Mouse (Mus musculus) urinary bladder, postnatal 36 days (tissue): Measurements from ENCODE around the gene Yipf6.
"Not testable (repeated sequence)": the region's sequence is repeated elsewhere in the genome, so short reads cannot be mapped to it uniquely, and the experiment has no call there.

Experiments
- DNase-seq, 2 experiments: peaks; one replicate each; pipeline ENCODE4 v3.0.0; 2022; ENCODE audit warnings: low spot score in 2 of 2, mixed read lengths in 1 of 2

Yipf6 gene

DNA sequence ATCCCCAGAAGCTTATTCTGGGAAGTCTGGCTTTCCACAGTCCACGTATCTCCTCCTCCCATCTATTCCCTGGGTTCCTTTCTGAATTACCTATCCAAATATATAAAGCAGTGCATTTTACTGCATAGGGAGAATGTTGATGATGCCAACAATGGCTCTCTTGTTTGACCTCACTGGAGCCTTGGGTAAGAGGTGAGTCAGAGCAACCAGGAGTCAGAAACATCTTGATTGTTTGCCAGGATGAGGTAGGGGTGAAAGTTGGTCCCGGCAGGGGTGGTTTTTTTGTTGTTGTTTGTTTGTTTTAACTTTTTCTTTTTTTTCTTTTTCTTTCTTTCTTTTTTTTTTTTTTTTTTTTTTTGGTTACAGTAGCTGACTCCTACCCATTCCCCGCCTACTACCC lies at the start of gene Yipf6:
Yipf6 (plus strand) TSS at position 216 of the 400 bp plus-strand sequence.
- DNase-seq = no peak

DNA sequence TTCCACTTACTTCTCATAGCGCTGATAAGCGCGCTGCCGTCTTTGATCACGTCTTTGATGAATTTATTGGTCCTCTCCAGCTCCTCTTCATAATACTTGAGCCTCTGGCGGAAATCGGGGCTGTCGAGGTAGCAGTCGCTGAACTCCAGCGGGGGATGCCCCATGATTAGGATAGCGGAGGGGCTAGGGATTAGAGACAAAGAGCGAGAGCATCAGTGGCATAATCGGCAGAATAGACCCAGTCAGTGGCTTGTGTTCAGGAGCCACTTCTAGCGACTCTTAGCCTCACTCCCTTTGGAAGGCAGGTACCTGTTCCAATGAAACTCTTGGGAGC lies 46.1 kb upstream of the Yipf6 start:
- no peak for DNase-seq

DNA sequence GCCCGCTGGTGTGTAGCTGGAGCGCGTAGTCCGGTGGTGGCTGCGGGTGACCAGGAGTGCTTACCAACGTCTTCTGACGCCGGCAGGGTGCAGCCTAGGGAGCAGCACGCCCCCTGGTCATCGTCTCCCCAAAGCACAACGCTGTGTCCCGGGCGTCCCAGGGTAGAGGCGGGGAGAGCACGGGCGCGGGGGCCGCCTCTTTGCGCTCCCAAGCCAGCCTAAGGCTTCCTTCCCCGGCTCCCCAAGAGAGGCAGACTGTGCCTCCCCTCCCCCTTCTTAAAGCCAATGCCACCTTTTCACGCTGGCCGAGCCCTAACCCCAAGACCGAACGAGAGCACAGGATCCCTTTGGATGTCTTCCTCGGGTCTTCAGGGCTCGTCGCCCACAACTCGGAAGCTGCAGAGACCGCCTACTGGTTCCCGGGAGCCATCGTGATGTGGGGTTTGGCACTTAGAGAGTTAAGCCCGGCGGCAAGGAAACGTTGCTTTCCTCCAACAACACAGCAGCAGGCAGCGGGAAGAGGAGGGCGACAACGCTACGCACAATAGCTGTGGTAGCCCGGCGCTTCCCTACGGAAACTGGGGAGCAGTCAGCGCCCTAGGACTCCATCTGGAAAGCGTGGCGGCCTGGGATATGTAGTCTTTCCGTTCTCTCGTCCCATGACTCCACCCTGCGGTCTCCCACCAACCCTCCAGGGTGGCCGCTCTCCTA lies 45.6 kb upstream of the Yipf6 start, which contains the start of gene Ophn1:
Ophn1 (minus strand) TSS at position 620 of the 711 bp plus-strand sequence.
- DNase-seq = peak; percentile 52 to 73

DNA sequence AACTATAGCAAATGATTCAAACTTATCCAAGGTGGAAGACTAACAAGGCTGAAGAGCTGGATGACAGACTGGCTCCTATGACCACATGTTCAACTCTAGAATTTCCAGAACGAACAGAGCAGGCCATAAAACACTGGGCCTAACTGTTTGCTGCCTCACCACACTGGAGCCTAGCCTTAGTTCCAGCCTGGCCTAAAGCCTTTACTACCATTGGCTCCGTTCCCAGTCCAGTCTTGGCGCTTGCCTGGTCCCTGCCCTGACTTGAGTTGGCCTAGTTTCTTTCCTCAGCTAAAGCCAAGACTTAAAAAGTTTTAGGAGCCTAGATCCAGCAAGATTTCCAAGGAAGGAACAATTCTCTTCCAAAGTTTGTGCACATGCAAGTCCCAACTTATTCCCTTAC lies 37.8 kb upstream of the Yipf6 start:
- DNase-seq = peak; percentile 5 to 66

DNA sequence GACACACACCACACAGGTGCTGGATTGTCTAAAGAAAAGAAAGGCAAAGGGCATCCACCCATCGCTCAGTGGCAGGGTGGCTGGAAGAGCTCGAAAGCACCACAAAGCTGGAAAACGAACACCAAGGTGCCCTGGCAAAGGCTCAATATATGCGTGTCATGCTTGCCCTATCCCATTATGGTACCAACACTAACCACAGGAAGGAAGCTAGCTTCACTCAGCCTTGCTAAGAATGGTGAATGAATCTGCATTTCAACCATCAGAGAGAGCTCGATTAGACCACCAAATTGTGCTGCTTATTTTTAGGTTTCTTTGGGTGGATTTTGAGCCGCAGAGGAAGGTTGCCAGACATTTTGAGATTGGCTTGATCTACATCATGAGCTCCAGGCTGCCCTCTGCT lies 31.9 kb upstream of the Yipf6 start:
- no peak for DNase-seq

DNA sequence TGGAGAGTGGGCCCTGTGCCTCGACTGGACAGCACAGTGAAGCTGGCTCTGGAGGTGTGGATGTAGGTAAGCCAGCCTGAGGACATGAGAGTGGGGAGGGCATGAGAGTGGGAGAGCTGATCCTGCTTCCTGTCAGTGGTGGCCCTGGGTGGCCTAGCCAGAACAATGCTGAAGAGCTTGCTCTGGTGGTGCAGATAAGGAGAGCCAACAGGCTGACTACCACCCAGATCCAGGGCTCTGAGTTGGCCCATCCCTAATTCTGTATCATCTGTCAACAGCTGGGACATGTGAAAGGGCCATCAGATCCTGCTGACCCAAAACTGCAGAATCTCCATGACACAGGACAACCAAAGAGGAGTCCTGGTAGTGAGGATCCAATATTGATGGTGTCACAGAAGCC lies 27.2 kb upstream of the Yipf6 start:
- DNase-seq = no peak

DNA sequence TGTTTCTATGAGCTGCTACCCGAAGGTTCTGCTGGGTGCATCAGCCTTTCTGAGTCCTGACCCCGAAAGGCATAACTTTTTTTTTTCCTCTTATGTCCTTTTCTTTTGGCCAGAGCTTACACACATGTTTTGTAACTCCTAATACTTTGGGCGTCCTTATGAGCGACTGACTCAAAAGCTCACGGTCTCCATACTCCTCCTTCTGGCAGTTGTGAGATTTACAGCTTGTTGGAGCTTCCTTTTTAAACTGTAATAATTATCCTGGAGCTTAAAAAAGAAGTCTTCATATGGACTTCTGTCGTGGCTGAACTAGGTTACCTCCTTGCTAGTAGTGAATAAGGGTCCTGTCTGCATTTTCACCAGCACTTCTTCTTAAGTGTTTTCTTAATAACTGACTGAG lies 16.7 kb upstream of the Yipf6 start:
- DNase-seq = no peak

DNA sequence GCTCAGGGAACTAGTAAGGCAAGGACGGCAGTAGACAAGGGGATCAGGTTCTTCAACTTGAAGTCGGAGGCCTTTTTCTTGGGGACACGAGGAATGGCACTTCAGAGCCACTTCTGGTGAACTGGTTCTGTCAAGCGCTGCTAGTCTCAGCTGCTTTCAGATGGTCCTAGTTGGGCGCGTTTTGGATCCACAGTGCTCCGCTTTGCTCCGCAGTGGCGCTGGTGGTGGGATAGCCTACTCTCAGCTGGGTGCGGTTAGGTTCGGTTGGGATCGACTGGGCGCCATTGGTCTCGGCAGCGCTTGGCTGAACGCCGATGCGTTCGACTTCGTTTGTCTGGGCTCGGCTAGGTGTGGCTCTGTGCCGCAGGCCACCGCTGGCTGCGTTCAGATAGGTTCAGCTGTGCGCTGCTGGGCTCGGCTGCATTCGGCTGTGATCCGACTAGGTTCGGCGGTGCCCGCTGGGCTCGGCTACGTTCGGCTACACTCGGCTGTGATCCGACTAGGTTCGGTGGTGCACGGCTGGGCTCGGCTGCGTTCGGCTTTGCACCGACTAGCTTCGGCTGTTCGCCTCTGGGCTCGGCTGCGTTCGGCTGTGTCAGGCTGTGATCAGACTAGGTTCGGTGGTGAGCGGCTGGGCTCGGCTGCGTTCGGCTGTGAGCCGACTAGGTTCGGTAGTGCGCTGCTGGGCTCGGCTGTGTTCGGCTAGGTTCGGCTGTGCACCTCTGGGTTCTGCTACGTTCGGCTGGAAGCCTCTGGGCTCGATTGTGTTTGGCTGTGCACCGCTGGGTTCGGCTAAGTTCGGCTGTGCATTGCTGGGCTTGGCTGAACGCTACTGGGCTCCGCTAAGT lies 815 bp downstream of the Yipf6 start:
- peak; percentile 95 to 96 for DNase-seq

DNA sequence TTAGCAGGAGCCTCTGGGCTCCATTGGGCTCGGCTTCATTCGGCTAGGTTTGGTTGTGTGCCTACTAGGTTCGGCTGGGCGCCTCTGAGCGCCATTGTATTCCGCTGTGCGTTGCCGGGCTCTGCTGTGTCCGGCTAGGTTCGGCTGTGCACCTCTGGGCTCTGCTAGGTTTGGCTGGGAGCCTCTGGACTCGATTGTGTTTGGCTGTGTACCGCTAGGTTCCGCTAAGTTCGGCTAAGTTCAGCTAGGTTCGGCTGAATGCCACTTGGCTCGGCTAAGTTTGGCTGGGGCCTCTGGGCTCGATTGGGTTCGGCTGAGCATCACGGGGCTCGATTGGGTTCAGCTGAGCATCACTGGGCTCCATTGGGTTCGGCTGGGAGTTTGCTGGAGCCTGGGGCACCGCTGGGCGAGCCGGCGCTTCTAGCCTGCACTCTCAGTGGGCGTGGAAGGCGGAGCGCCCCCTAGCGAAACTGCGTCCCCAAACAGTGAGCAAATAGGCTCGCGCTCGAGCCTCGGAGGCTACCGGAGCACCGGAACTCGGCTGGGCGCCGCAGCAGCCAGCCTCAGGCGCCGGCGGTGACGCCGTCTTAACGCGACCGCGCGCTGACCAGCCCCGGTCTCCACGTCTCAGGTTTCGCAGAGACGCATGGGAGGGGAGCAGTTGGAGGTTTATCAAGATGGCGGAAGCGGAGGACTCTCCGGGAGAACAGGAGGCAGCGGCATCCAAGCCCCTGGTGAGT lies 1.6 kb downstream of the Yipf6 start:
- DNase-seq = peak; percentile 84 to 93

DNA sequence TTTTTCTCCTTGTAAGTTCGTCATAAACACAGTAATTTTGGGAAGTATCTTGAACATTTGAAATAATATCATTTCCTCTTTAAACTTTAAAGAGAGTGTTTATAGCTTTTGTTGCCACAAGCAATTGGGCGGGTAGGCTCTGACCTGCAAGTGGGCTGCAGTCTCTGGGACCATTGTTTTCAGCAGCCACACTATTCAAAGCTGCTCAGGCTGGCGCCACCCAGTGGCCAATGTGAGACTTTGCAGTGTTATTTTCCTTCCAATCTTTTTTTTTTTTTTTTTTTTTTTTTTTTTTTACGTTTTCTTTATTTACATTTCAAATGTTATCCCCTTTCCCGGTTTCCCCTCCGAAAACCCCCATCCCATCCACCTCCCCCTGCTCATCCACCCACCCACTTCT lies 17.8 kb downstream of the Yipf6 start:
- no peak for DNase-seq

DNA sequence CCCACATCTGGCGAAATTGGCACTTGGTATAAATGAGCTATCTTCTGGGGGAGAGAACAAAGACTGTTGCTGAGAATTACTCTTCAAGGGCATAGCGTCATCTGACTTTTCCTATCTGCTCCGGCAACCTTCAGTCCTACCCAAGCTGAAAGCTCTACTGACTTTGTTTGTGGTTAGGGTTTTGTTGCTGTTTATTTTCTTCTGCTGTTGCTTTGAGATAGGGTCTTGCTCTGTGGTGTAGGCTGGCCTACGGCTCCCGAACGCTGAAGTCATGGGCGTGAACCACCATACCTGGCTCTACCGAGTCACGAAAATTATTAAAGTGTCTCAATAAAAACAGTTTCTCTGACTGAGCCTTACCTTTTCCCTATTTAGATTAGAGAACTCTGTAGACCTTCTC lies 22.2 kb downstream of the Yipf6 start:
- no peak for DNase-seq

DNA sequence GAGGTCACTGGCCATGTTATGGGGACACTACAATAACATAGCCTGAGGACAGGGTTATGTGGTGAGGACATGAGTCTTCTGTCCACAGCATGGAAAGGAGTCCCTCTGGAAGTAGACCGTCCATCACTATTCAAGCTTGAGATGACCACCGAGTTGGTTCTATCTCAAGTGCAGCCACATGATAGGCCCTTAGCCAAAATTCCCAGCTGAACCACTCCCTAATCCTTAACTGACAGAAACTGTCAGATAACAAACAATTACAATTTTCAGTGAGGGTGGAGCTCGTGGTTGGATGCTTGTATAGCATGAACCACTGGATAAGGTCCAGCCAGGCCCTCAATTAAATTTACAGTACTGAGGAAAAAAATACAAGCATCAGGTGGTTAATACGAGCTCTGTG lies 22.9 kb downstream of the Yipf6 start:
- DNase-seq = no peak

DNA sequence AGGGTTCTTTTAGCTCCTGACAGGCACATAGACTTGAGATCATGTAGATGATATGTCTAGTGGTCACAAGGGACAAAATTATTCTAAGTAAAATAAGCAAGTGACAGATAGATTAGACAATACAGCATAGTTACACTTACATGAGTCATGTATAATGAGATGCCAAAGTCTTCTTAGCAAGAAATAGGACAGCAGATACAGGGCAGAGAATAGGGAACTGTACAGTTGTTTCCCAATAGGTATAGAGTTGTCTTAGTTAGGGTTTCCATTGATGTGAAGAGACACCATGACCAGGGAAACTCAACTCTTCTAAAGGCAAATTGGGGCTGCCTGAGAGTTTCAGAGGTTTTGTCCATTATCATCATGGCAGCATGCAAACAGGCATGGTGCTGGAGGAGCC lies 27.6 kb downstream of the Yipf6 start:
- DNase-seq = no peak

DNA sequence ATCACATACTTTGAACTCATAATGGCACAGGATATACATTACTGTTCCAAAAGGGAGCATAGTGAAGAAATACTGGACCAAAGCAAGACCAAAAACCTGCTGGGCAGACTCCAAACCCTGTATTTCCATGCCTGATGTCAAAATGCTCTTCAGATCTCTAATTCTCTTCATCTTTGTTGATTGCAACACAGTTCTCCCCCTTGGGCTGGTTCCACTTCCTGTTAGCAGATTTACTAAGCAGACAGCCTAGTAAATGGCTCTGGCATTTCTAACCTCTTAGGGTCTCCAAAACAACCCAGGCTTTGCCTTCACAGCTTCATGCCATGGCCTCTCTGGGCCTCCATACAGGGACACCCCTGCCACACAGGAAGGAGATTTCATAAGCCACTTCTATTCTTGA lies 28.4 kb downstream of the Yipf6 start:
- no peak for DNase-seq

DNA sequence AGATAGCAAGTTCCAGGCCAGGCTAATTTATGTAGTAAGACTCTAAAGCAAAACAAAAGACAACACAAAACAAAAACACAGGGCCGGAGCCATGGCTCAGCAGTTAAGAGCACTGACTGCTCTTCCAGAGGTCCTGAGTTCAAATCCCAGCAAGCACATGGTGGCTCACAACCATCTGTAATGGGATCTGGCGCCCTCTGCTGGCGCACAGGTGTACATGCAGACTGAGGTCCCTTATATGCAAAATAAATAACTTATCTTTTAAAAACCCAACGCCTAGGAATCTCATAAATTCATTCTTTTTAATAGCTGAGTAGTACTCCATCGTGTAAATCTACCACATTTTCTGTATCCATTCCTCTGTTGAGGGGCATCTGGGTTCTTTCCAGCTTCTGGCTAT lies 50.5 kb downstream of the Yipf6 start:
- DNase-seq = not testable (repeated sequence)

DNA sequence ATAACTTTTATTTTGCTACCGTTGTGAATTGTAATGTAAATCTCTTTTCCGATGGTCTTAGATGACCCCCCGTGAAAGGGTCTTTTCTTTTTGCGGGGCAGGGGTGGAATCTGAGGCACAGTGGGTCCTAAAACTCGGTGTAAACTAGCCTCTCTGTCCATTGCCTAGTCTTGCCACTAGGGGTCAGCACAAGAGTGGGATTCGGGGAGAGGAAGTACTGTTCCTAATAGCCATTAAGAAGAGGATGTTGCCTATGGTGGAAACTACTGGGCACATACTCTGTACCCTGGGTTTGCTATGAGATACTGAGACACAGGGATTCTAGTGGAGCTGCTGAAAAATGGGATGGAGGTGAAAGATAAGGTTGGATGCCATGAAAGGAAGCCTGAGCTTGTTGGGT lies 53.5 kb downstream of the Yipf6 start:
- peak; percentile 7 to 34 for DNase-seq
